Mouse (Mus musculus) heart, embryonic 16.5 days (tissue): ENCODE results near the gene Teddm1a. TPM values are rescaled to one million over a fixed set of nuclear protein-coding genes. Genes with fewer than 3 reads are reported as not detected.
"Not testable (repeated sequence)": the region's sequence is repeated elsewhere in the genome, so short reads cannot be mapped to it uniquely, and the experiment has no call there.

ENCODE experiments used
- ATAC-seq: fragments of 200-750 bp; cut with Nextera tagmentation; replicated peaks from 2 replicates; pipeline ENCODE4 v1.8.0; 2017; ENCODE audit warnings: moderate number of reproducible peaks; ENCODE audit not compliant: insufficient read depth, low FRiP score; ENCODE audit errors: extremely low read depth
- H3K27ac ChIP-seq: fragments of 300-500 bp; sonication (generic); 2 replicates; pipeline ENCODE4 v1.5.1; 2014; ENCODE audit warnings: mild to moderate bottlenecking, low read length, control low read depth, moderate library complexity
- H3K27me3 ChIP-seq: fragments of 300-500 bp; sonication (generic); 2 replicates; pipeline ENCODE4 v1.6.1; 2014; ENCODE audit warnings: low read length, mixed read lengths; ENCODE audit not compliant: control insufficient read depth, insufficient read depth
- H3K36me3 ChIP-seq: fragments of 300-500 bp; sonication (generic); 2 replicates; pipeline ENCODE4 v1.6.1; 2014; ENCODE audit not compliant: control insufficient read depth, insufficient read depth
- H3K4me1 ChIP-seq: fragments of 300-500 bp; sonication (generic); 2 replicates; pipeline ENCODE4 v1.6.1; 2014; ENCODE audit warnings: low read length, mixed read lengths; ENCODE audit not compliant: control insufficient read depth, insufficient read depth
- H3K4me2 ChIP-seq: fragments of 300-500 bp; sonication (generic); 2 replicates; pipeline ENCODE4 v1.6.1; 2014; ENCODE audit warnings: low read depth, mild to moderate bottlenecking, control low read depth, low read length
- H3K4me3 ChIP-seq: fragments of 300-500 bp; sonication (generic); 2 replicates; pipeline ENCODE4 v1.5.1; 2014; ENCODE audit warnings: mild to moderate bottlenecking, control low read depth, low read length
- H3K9ac ChIP-seq: fragments of 300-500 bp; sonication (generic); 2 replicates; pipeline ENCODE4 v1.6.1; 2014; ENCODE audit warnings: low read length, control low read depth
- H3K9me3 ChIP-seq: fragments of 300-500 bp; sonication (generic); replicated peaks from 2 replicates; pipeline ENCODE4 v1.6.1; 2016; ENCODE audit warnings: low read length; ENCODE audit not compliant: control insufficient read depth
- WGBS: fragments of 180-500 bp; shearing (Covaris S2); extraction: QIAGEN DNeasy Blood & Tissue Kit; methylation state at CpG from one replicate; pipeline ENCODE4 v1.1.7; 2014; 5-methylcytosine and 5-hydroxymethylcytosine counted together
- polyA plus RNA-seq: library from polyadenylated mRNA; unstranded; fragments of >200 nt; fragmentation: Nextera tagmentation; extraction: Ambion mirVana; gene quantifications from 2 replicates; pipeline ENCODE4 v1.2.1, GENCODE M21; 2015

The Teddm1a gene
- not detected in 2 replicates for polyA plus RNA-seq

GRCm38 (mm10) chr1:153891442-153891841 lies at the start of gene Teddm1a:
Gene Teddm1a (plus strand): TSS chr1:153891742.
- H3K27me3 ChIP-seq = no peaks in the 10 kb centered on the region
- no peaks in the 10 kb centered on the region for H3K4me1 ChIP-seq
- 49% methylated on average over 4 of the region's 4 CpGs for WGBS
- H3K27ac ChIP-seq = no peak within 1 kb of the TSS
- ATAC-seq = no peak
- no peaks in the 10 kb centered on the region for H3K36me3 ChIP-seq
- H3K9me3 ChIP-seq = no peaks in the 10 kb centered on the region
- H3K9ac ChIP-seq = no peak within 1 kb of the TSS
- H3K4me2 ChIP-seq = no peak within 1 kb of the TSS
- H3K4me3 ChIP-seq = no peak within 1 kb of the TSS

- no peak overlapping the region for H3K27ac ChIP-seq
These were observed 49.3 kb upstream of the Teddm1a start for GRCm38 (mm10) chr1:153842121-153842740.

GRCm38 (mm10) chr1:153844042-153844441 lies 47.5 kb upstream of the Teddm1a start, which contains the start of gene Rgsl1:
Gene Rgsl1 (minus strand): TSS chr1:153844142.
- Histone ChIP-seq H3K9me3 (no peaks in the 10 kb centered on the region), H3K4me3 (no peak within 1 kb of the TSS), H3K36me3 (no peaks in the 10 kb centered on the region), H3K4me1 (no peaks in the 10 kb centered on the region), H3K4me2 (no peak within 1 kb of the TSS), H3K9ac (no peak within 1 kb of the TSS), H3K27ac (no peak within 1 kb of the TSS), H3K27me3 (no peaks in the 10 kb centered on the region)
- 95% methylated on average over 8 of the region's 8 CpGs for WGBS
- ATAC-seq = no peak

More at GRCm38 (mm10) chr1:153842121-153842740, 49.3 kb upstream of the Teddm1a start:
- H3K9ac ChIP-seq = no peak overlapping the region
- no peak for ATAC-seq
- no peaks in the 10 kb centered on the region for H3K36me3 ChIP-seq
- WGBS = 80% methylated on average over 11 of the region's 11 CpGs
- H3K27me3 ChIP-seq = no peaks in the 10 kb centered on the region
- H3K4me3 ChIP-seq = no peak overlapping the region
- no peak overlapping the region for H3K4me2 ChIP-seq
- H3K9me3 ChIP-seq = no peaks in the 10 kb centered on the region
- no peaks in the 10 kb centered on the region for H3K4me1 ChIP-seq

- Histone ChIP-seq H3K36me3 (no peaks in the 10 kb centered on the region), H3K9me3 (no peaks in the 10 kb centered on the region), H3K4me3 (no peak overlapping the region), H3K4me1 (no peaks in the 10 kb centered on the region), H3K4me2 (no peak overlapping the region), H3K9ac (no peak overlapping the region), H3K27ac (no peak overlapping the region), H3K27me3 (no peaks in the 10 kb centered on the region)
- 82% methylated on average over 7 of the region's 7 CpGs for WGBS
- ATAC-seq = no peak
These were observed 45.1 kb upstream of the Teddm1a start for GRCm38 (mm10) chr1:153846420-153846819.

- Histone ChIP-seq H3K4me2 (peak overlapping the region; percentile 19; the same call in 1 of the 2 replicates), H3K9ac (0 out of 2 replicates have a peak overlapping the region, but pooled peaks have one; percentile 42), H3K27me3 (no peaks in the 10 kb centered on the region), H3K27ac (no peak overlapping the region), H3K4me3 (no peak overlapping the region), H3K9me3 (no peaks in the 10 kb centered on the region), H3K36me3 (no peaks in the 10 kb centered on the region), H3K4me1 (no peaks in the 10 kb centered on the region)
- no peak for ATAC-seq
- 19% methylated on average over 6 of the region's 6 CpGs for WGBS
These were observed 44.7 kb upstream of the Teddm1a start for GRCm38 (mm10) chr1:153846867-153847266.

GRCm38 (mm10) chr1:153852696-153853095 lies 38.8 kb upstream of the Teddm1a start:
- not testable (repeated sequence) for ATAC-seq, H3K9me3 ChIP-seq, H3K4me2 ChIP-seq, H3K27me3 ChIP-seq, H3K9ac ChIP-seq, H3K4me3 ChIP-seq, H3K4me1 ChIP-seq, H3K36me3 ChIP-seq, H3K27ac ChIP-seq
- WGBS = 65% methylated on average over 7 of the region's 7 CpGs

- no peak overlapping the region for H3K27ac ChIP-seq
- H3K4me2 ChIP-seq = no peak overlapping the region
- no peak overlapping the region for H3K4me3 ChIP-seq
- ATAC-seq = no peak
- H3K9me3 ChIP-seq = no peaks in the 10 kb centered on the region
- H3K36me3 ChIP-seq = no peaks in the 10 kb centered on the region
- no peak overlapping the region for H3K9ac ChIP-seq
- H3K4me1 ChIP-seq = no peaks in the 10 kb centered on the region
- WGBS = 67% methylated on average over 8 of the region's 8 CpGs
- H3K27me3 ChIP-seq = no peaks in the 10 kb centered on the region
These were observed 35.6 kb upstream of the Teddm1a start for GRCm38 (mm10) chr1:153855946-153856345.

- no peak within 1 kb of the TSS for H3K4me3 ChIP-seq
- H3K36me3 ChIP-seq = no peaks in the 10 kb centered on the region
- H3K9me3 ChIP-seq = no peaks in the 10 kb centered on the region
- no peaks in the 10 kb centered on the region for H3K27me3 ChIP-seq
- 73% methylated on average over 6 of the region's 6 CpGs for WGBS
- no peak within 1 kb of the TSS for H3K9ac ChIP-seq
- H3K4me1 ChIP-seq = no peaks in the 10 kb centered on the region
- ATAC-seq = no peak
- no peak within 1 kb of the TSS for H3K27ac ChIP-seq
- H3K4me2 ChIP-seq = no peak within 1 kb of the TSS
These were observed 17.5 kb upstream of the Teddm1a start, which contains the start of gene Teddm1b for GRCm38 (mm10) chr1:153874045-153874444. Gene Teddm1b (plus strand): TSS chr1:153874345.

- H3K9ac ChIP-seq, H3K4me1 ChIP-seq, H3K27ac ChIP-seq, H3K9me3 ChIP-seq, H3K4me2 ChIP-seq, H3K36me3 ChIP-seq, H3K27me3 ChIP-seq, ATAC-seq, H3K4me3 ChIP-seq: not testable (repeated sequence)
- WGBS = 92% methylated on average over 17 of the region's 17 CpGs
These were observed 11.2 kb upstream of the Teddm1a start for GRCm38 (mm10) chr1:153880391-153880790.
